Mouse (Mus musculus): ENCODE measurements around the gene Pltp. TPM values are rescaled to one million over a fixed set of nuclear protein-coding genes. Genes with fewer than 3 reads are reported as not detected.
A peak's percentile ranks its signal among the peaks of the same experiment; 100 is the strongest.
"Not testable (repeated sequence)": the region's sequence is repeated elsewhere in the genome, so short reads cannot be mapped to it uniquely, and the experiment has no call there.

Pltp gene
- polyA plus RNA-seq, 1 experiment = 55.9 TPM

DNA sequence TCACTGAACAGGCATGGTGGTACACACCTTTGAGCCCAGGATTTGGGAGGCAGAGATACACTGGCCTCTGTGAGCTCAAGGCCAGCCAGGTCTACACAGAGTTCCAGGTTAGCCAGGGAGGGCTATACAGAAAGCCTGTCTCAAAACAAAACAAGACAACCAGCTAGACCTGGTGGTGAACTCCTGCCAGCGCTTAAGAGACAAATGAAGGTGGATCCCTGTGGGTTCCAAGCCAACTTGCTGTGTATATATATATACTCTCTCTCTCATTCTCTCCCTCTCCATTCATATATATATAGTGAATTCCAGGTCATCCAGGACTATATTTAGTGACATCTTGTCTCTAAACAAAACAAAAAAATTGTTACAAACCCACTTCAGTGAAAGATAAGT, 53.6 kb downstream of the Pltp start:
- Histone ChIP-seq H3K27ac (ENCODE audit: insufficient read depth, low read length) (no peak overlapping the region), H3K9me3 (replicated peaks; ENCODE audit: control insufficient read depth, insufficient read depth, low read length, poor library complexity, severe bottlenecking) (no peaks in the 10 kb centered on the region), H3K4me3 (ENCODE audit: low read depth, low read length) (peak overlapping the region; percentile 75), H3K36me3 (ENCODE audit: control insufficient read depth, insufficient read depth, low read length, poor library complexity, severe bottlenecking) (no peaks in the 10 kb centered on the region), H3K27me3 (ENCODE audit: control insufficient read depth, insufficient read depth, low read length, poor library complexity, severe bottlenecking) (no peaks in the 10 kb centered on the region), H3K4me1 (ENCODE audit: control insufficient read depth, insufficient read depth, low read length) (peaks cover 5% of the 10 kb centered on the region), H3K9ac (ENCODE audit: low read depth, poor library complexity, severe bottlenecking) (peak overlapping the region; percentile 43)
- TF ChIP-seq EP300 (IDR thresholded peaks at IDR 0.05; ENCODE audit: insufficient read depth, low read depth, low read length) = no peak
- TF ChIP-seq POLR2A (IDR thresholded peaks at IDR 0.05; ENCODE audit: insufficient read depth, low read length) = no peak

DNA sequence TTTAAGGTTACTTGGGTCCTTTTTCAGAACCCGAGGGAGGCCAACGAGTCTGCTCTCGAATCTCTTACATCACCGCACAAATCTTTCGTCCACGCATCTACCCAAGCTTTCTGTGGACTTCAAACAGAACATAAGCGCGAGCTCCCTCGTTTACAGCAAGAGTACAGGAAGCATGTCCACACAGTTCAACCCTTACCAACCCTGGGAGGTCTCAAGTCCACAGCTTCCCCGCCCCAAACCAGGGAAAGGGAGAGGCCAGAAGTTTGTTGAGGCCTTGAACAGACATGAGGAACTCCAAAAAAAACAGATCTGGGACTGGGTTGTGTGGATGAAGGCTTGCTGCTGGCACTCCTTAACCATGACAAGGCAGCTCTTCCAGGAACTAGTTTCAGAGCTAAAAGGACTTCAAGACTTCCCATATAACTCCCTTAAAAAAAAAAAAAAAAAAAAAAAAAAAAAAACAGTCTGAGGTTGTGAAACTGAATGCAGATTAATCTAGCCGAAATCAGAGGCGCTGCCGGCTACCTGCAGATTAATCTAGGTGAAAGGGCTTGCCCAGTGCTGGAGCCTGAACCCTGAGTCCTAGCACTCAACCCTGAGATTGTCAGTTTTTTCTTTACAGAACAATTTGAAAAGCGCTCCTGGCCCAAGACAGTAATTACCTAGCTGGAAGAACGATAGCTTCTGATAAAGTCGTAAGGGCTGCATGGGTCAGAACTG, 54.1 kb downstream of the Pltp start:
- Histone ChIP-seq H3K27ac (ENCODE audit: insufficient read depth, low read length) (no peak overlapping the region), H3K4me3 (ENCODE audit: low read depth, low read length) (no peak overlapping the region)

DNA sequence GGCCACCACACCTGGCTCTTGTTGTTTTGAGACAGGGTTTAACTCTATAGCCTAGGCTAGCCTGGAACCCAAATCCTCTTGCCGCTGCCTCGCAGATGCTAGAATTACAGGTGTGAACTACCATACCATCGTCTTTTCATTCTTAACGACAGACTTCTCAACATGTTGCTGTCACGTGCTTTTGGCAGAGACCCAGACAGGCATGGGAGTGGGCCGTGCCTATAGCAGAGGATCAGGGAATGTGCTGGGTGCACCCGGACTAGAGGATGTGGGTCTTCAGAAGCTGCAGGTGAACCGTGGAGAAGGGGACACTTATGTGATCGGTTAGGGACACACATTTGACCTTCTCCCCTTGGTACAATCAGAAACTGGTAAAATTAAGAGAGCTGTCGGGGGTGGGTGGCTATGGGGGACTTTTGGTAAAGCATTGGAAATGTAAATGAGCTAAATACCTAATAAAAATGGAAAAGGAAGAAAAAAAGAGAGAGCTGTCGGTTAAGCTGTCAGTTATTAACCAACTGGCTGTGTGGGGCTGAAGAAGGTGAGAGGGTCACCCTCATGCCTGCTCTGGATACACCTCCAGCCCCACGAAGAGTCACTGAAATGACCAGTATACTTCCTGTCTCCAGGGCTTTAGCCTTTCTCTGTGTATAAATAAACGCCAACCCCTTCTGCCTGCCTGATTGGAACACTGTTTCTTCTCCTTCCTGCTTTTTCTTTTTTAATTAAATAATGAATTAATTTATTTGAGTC, 57.1 kb downstream of the Pltp start:
- Histone ChIP-seq H3K36me3 (ENCODE audit: control insufficient read depth, insufficient read depth, low read length, poor library complexity, severe bottlenecking) (peaks cover 13% of the 10 kb centered on the region), H3K27me3 (ENCODE audit: control insufficient read depth, insufficient read depth, low read length, poor library complexity, severe bottlenecking) (no peaks in the 10 kb centered on the region), H3K27ac (ENCODE audit: insufficient read depth, low read length) (no peak overlapping the region), H3K9ac (ENCODE audit: low read depth, poor library complexity, severe bottlenecking) (no peak overlapping the region), H3K4me1 (ENCODE audit: control insufficient read depth, insufficient read depth, low read length) (peaks cover 2% of the 10 kb centered on the region), H3K9me3 (replicated peaks; ENCODE audit: control insufficient read depth, insufficient read depth, low read length, poor library complexity, severe bottlenecking) (no peaks in the 10 kb centered on the region), H3K4me3 (ENCODE audit: low read depth, low read length) (no peak overlapping the region)
- TF ChIP-seq POLR2A (IDR thresholded peaks at IDR 0.05; ENCODE audit: insufficient read depth, low read length) (no peak), EP300 (IDR thresholded peaks at IDR 0.05; ENCODE audit: insufficient read depth, low read depth, low read length) (no peak), CTCF (IDR thresholded peaks at IDR 0.05; ENCODE audit: low read depth, low read length) (no peak)

More for the DNA sequence above, 54.1 kb downstream of the Pltp start:
- Histone ChIP-seq H3K9me3 (replicated peaks; ENCODE audit: control insufficient read depth, insufficient read depth, low read length, poor library complexity, severe bottlenecking) (no peaks in the 10 kb centered on the region), H3K9ac (ENCODE audit: low read depth, poor library complexity, severe bottlenecking) (0 out of 2 replicates have a peak overlapping the region, but pooled peaks have one; percentile 43), H3K4me1 (ENCODE audit: control insufficient read depth, insufficient read depth, low read length) (peaks cover 5% of the 10 kb centered on the region), H3K27me3 (ENCODE audit: control insufficient read depth, insufficient read depth, low read length, poor library complexity, severe bottlenecking) (no peaks in the 10 kb centered on the region), H3K36me3 (ENCODE audit: control insufficient read depth, insufficient read depth, low read length, poor library complexity, severe bottlenecking) (no peaks in the 10 kb centered on the region)
- TF ChIP-seq CTCF (IDR thresholded peaks at IDR 0.05; ENCODE audit: low read depth, low read length) (no peak), POLR2A (IDR thresholded peaks at IDR 0.05; ENCODE audit: insufficient read depth, low read length) (no peak)

DNA sequence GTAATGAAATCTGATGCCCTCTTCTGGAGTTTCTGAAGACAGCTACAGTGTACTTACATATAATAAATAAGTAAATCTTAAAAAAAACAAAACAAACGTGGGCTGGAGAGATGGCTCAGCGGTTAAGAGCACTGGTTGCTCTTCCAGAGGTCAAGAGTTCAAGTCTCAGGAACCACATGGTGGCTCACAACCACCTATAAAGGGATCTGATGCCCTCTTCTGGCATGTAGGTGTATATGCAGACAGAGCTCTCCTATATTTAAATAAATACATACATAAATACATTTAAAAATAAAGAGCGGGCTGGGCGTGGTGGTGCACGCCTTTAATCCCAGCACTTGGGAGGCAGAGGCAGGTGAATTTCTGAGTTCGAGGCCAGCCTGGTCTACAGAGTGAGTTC, 59.0 kb downstream of the Pltp start:
- not testable (repeated sequence) for H3K9ac ChIP-seq (ENCODE audit: low read depth, poor library complexity, severe bottlenecking); H3K27ac ChIP-seq (ENCODE audit: insufficient read depth, low read length); H3K9me3 ChIP-seq (replicated peaks; ENCODE audit: control insufficient read depth, insufficient read depth, low read length, poor library complexity, severe bottlenecking); H3K4me3 ChIP-seq (ENCODE audit: low read depth, low read length); H3K27me3 ChIP-seq (ENCODE audit: control insufficient read depth, insufficient read depth, low read length, poor library complexity, severe bottlenecking); H3K4me1 ChIP-seq (ENCODE audit: control insufficient read depth, insufficient read depth, low read length)
- peaks cover 13% of the 10 kb centered on the region for H3K36me3 ChIP-seq (ENCODE audit: control insufficient read depth, insufficient read depth, low read length, poor library complexity, severe bottlenecking)

DNA sequence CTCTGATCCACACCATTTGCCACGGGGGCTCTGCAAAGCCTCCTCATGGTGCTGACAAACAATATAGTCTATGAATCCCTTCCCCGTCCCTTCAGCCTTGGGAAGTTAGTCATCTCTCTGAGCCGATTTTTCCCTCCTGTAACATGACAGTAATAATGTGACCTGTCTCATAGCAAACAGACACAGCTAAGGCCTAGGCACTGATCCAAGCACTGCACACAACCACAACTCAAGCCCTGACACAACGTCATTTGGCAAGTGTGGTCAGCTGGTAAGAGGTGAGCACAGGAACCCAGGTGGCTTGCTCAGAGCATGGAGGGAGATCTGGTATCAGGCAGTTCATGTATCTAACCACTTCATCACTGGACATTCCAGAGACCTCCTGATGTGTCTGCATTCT, 61.6 kb downstream of the Pltp start:
- no peak for TF ChIP-seq EP300 (IDR thresholded peaks at IDR 0.05; ENCODE audit: insufficient read depth, low read depth, low read length)
- no peak for TF ChIP-seq CTCF (IDR thresholded peaks at IDR 0.05; ENCODE audit: low read depth, low read length)
- no peak for TF ChIP-seq POLR2A (IDR thresholded peaks at IDR 0.05; ENCODE audit: insufficient read depth, low read length)
- Histone ChIP-seq H3K9ac (ENCODE audit: low read depth, poor library complexity, severe bottlenecking) (no peak overlapping the region), H3K27me3 (ENCODE audit: control insufficient read depth, insufficient read depth, low read length, poor library complexity, severe bottlenecking) (no peaks in the 10 kb centered on the region), H3K36me3 (ENCODE audit: control insufficient read depth, insufficient read depth, low read length, poor library complexity, severe bottlenecking) (peaks cover 13% of the 10 kb centered on the region), H3K4me1 (ENCODE audit: control insufficient read depth, insufficient read depth, low read length) (no peaks in the 10 kb centered on the region), H3K9me3 (replicated peaks; ENCODE audit: control insufficient read depth, insufficient read depth, low read length, poor library complexity, severe bottlenecking) (no peaks in the 10 kb centered on the region), H3K4me3 (ENCODE audit: low read depth, low read length) (no peak overlapping the region), H3K27ac (ENCODE audit: insufficient read depth, low read length) (no peak overlapping the region)

DNA sequence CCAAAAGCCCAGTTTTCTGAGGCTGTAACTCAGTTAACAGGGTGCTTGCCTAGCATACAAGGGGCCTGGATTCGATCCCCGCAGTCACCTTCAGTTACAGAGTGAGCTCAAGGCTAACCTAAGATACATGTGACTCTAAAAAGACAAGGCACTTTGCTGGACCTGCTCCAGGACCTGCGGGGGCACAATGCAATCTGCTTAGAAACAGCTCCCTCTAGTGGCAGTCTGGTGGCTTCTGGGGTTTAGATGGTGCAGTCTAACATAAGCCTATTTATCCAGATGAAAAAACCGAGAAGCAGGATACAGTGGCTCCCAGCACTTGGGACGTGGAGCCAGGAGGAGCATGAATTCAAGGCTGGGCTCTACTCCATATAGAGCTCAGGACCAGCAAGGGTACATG, 63.2 kb downstream of the Pltp start:
- peaks cover 13% of the 10 kb centered on the region for H3K36me3 ChIP-seq (ENCODE audit: control insufficient read depth, insufficient read depth, low read length, poor library complexity, severe bottlenecking)
- no peak overlapping the region for H3K4me3 ChIP-seq (ENCODE audit: low read depth, low read length)
- no peak overlapping the region for H3K27ac ChIP-seq (ENCODE audit: insufficient read depth, low read length)
- no peaks in the 10 kb centered on the region for H3K27me3 ChIP-seq (ENCODE audit: control insufficient read depth, insufficient read depth, low read length, poor library complexity, severe bottlenecking)
- 0 out of 2 replicates have a peak, but pooled peaks have one; percentile 17 for TF ChIP-seq EP300 (IDR thresholded peaks at IDR 0.05; ENCODE audit: insufficient read depth, low read depth, low read length)
- no peak for TF ChIP-seq POLR2A (IDR thresholded peaks at IDR 0.05; ENCODE audit: insufficient read depth, low read length)
- TF ChIP-seq CTCF (IDR thresholded peaks at IDR 0.05; ENCODE audit: low read depth, low read length) = peak; percentile 93
- H3K9ac ChIP-seq (ENCODE audit: low read depth, poor library complexity, severe bottlenecking) = no peak overlapping the region
- H3K4me1 ChIP-seq (ENCODE audit: control insufficient read depth, insufficient read depth, low read length) = peaks cover 3% of the 10 kb centered on the region
- no peaks in the 10 kb centered on the region for H3K9me3 ChIP-seq (replicated peaks; ENCODE audit: control insufficient read depth, insufficient read depth, low read length, poor library complexity, severe bottlenecking)

Data from ES-Bruce4 (cell line).